Mouse (Mus musculus): ENCODE data around the gene Slc5a5.

DNA sequence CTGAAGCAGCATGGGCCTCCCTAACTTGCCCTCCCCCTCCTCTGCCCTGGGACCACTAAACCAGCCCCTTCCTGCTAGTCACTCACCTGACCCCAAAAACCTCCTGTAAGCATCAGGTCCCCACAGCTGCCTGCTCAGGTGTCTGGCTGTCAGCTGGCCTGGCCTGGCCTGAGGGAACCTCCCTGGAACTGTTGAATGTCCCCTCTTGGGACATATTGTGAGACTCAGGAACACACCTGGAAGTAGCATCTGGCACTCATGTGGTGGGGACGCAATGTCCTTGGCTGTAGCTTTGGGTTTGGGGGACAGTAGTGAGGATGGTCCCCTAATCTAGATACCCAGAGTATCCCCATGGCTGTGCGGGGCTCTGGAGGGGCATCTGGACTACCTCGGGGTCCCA lies 58.5 kb downstream of the Slc5a5 start:
- TF ChIP-seq CTCF (IDR thresholded peaks at IDR 0.05; ENCODE audit: insufficient read depth, low read length) (no peak), POLR2A (IDR thresholded peaks at IDR 0.05; ENCODE audit: borderline replicate concordance, extremely low read depth, low read depth, low read length) (no peak)

Measured in lung, adult 2 months (tissue).